Mouse (Mus musculus) heart, postnatal 10 days (tissue): ENCODE data around the gene Ackr3. TPM values are rescaled to one million over a fixed set of nuclear protein-coding genes. Genes with fewer than 3 reads are reported as not detected.

Experiments used
- DNase-seq, 2 experiments: peaks; one replicate each; pipeline ENCODE4 v3.0.0; 2021
- intact Hi-C: fragments of 180-260 bp; cut with DNase I; formaldehyde crosslinking; loops from one replicate; pipeline ENCODE4 v1.15.1; 2025
- total RNA-seq, 2 experiments: library from RNA; stranded (reverse); gene quantifications; 2 replicates each; pipeline ENCODE4 v1.2.3; 2021

The Ackr3 gene
- total RNA-seq, 2 experiments from 2014 or later, result 45.4 to 48.9 TPM

GRCm38 (mm10) chr1:90202207-90202978 lies 1.4 kb upstream of the Ackr3 start:
- intact Hi-C loops, result loop anchor here (2.0 to 5.0 kb wide), 2 partner anchors 40 to 160 kb away; no protein-coding TSS in a partner anchor

GRCm38 (mm10) chr1:90203341-90203740 lies 439 bp upstream of the Ackr3 start:
- no peak for DNase-seq
- intact Hi-C loops, result loop anchor here (2.0 to 5.0 kb wide), 2 partner anchors 41 to 159 kb away; no protein-coding TSS in a partner anchor

More at GRCm38 (mm10) chr1:90202207-90202978, 1.4 kb upstream of the Ackr3 start:
- DNase-seq, result peak; percentile 93

- DNase-seq, result no peak
- intact Hi-C loops, result loop anchor here (1.0 to 5.0 kb wide), 5 partner anchors 82 to 383 kb away; no protein-coding TSS in a partner anchor
These were observed 1.0 kb downstream of the Ackr3 start for GRCm38 (mm10) chr1:90204821-90205220.

- intact Hi-C loops, result loop anchor here (2.0 to 5.0 kb wide), 3 partner anchors 82 to 292 kb away; no protein-coding TSS in a partner anchor
- DNase-seq, result peak; percentile 70 to 75
These were observed 1.4 kb downstream of the Ackr3 start for GRCm38 (mm10) chr1:90205223-90205622.

GRCm38 (mm10) chr1:90206684-90207083 lies 2.9 kb downstream of the Ackr3 start:
- DNase-seq, result no peak
- intact Hi-C loops, result loop anchor here (5.0 kb wide), 2 partner anchors 81 to 291 kb away; no protein-coding TSS in a partner anchor

GRCm38 (mm10) chr1:90207279-90207678 lies 3.5 kb downstream of the Ackr3 start:
- DNase-seq, result no peak
- intact Hi-C loops, result loop anchor here (5.0 kb wide), 2 partner anchors 80 to 290 kb away; no protein-coding TSS in a partner anchor

GRCm38 (mm10) chr1:90207739-90208502 lies 4.1 kb downstream of the Ackr3 start:
- DNase-seq, result peak; percentile 45 to 64
- intact Hi-C loops, result loop anchor here (2.0 to 5.0 kb wide), 3 partner anchors 31 to 289 kb away; no protein-coding TSS in a partner anchor

- intact Hi-C loops, result loop anchor here (2.0 to 5.0 kb wide), 3 partner anchors 30 to 289 kb away; no protein-coding TSS in a partner anchor
- DNase-seq, result peak; percentile 66 to 84
These were observed 4.7 kb downstream of the Ackr3 start for GRCm38 (mm10) chr1:90208503-90208860.

- intact Hi-C loops, result loop anchor here (2.0 to 5.0 kb wide), 3 partner anchors 30 to 288 kb away; no protein-coding TSS in a partner anchor
- no peak for DNase-seq
These were observed 5.3 kb downstream of the Ackr3 start for GRCm38 (mm10) chr1:90209069-90209468.

GRCm38 (mm10) chr1:90209741-90210140 lies 6.0 kb downstream of the Ackr3 start:
- DNase-seq, result no peak
- intact Hi-C loops, result loop anchor here (2.0 to 5.0 kb wide), 3 partner anchors 29 to 288 kb away; no protein-coding TSS in a partner anchor

GRCm38 (mm10) chr1:90210346-90210745 lies 6.6 kb downstream of the Ackr3 start:
- intact Hi-C loops, result no loop called here
- no peak for DNase-seq

GRCm38 (mm10) chr1:90210761-90211160 lies 7.0 kb downstream of the Ackr3 start:
- intact Hi-C loops, result no loop called here
- DNase-seq, result no peak

- intact Hi-C loops, result no loop called here
- DNase-seq, result no peak
These were observed 8.6 kb downstream of the Ackr3 start for GRCm38 (mm10) chr1:90212376-90212775.

- intact Hi-C loops, result no loop called here
- DNase-seq, result no peak
These were observed 9.1 kb downstream of the Ackr3 start for GRCm38 (mm10) chr1:90212901-90213300.

- DNase-seq, result no peak
- intact Hi-C loops, result no loop called here
These were observed 10.2 kb downstream of the Ackr3 start for GRCm38 (mm10) chr1:90214021-90214420.

GRCm38 (mm10) chr1:90214926-90215325 lies 11.1 kb downstream of the Ackr3 start:
- intact Hi-C loops, result no loop called here
- no peak for DNase-seq

GRCm38 (mm10) chr1:90215881-90216280 lies 12.1 kb downstream of the Ackr3 start:
- DNase-seq, result no peak
- intact Hi-C loops, result no loop called here

- no peak for DNase-seq
- intact Hi-C loops, result no loop called here
These were observed 12.6 kb downstream of the Ackr3 start for GRCm38 (mm10) chr1:90216395-90216794.

- intact Hi-C loops, result no loop called here
- no peak for DNase-seq
These were observed 16.5 kb downstream of the Ackr3 start for GRCm38 (mm10) chr1:90220280-90220679.

- intact Hi-C loops, result no loop called here
These were observed 17.1 kb downstream of the Ackr3 start for GRCm38 (mm10) chr1:90220844-90221243.

GRCm38 (mm10) chr1:90221811-90222361 lies 18.1 kb downstream of the Ackr3 start:
- intact Hi-C loops, result no loop called here
- DNase-seq, result no peak

More at GRCm38 (mm10) chr1:90220844-90221243, 17.1 kb downstream of the Ackr3 start:
- DNase-seq, result no peak
